Mouse (Mus musculus) mature B cell (primary cell): ENCODE data around the gene Rbm4b.
"Not testable (repeated sequence)": the region's sequence is repeated elsewhere in the genome, so short reads cannot be mapped to it uniquely, and the experiment has no call there.

ENCODE experiments used
- in situ Hi-C: fragments of 300-500 bp; cut with MboI; formaldehyde crosslinking; loops from 2 replicates; pipeline ENCODE4 v1.14.3; 2019

The Rbm4b gene

DNA sequence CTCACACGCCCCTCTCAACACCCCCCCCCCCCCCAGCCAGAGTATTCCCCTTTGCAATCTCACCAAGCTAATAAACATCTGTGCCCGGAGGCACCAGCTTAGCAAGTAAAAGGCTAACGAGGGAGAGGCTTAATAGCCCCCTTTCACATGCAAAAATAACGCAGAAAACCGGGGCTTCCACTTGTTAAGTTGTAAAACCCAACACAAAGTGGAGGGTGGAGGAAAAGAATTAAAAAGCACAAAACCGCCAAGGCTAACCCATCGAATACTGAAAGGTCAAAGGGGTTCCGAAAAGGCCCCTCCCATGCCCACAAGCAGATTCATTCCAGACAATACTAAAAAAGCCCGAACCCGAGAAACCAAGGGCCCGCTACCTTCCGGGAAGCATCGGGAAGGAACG is 54.0 kb downstream of the Rbm4b start:
- in situ Hi-C loops = no loop called here

DNA sequence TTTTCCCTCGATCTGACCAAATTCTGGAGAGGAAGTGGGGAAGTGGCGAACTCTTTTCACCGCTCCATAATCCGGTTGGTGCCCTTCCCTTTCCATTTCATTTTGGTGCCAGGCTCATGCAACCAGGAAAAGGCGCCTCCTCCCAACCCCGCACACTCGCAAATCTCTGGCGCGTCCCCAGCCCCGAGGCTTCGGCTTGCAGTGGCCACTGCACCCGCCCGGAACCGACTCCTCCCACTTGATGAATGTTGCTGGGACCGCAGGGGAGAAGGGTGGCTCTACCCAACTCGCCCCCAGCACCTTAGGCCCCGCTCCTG is 54.4 kb downstream of the Rbm4b start:
- in situ Hi-C loops = no loop called here

DNA sequence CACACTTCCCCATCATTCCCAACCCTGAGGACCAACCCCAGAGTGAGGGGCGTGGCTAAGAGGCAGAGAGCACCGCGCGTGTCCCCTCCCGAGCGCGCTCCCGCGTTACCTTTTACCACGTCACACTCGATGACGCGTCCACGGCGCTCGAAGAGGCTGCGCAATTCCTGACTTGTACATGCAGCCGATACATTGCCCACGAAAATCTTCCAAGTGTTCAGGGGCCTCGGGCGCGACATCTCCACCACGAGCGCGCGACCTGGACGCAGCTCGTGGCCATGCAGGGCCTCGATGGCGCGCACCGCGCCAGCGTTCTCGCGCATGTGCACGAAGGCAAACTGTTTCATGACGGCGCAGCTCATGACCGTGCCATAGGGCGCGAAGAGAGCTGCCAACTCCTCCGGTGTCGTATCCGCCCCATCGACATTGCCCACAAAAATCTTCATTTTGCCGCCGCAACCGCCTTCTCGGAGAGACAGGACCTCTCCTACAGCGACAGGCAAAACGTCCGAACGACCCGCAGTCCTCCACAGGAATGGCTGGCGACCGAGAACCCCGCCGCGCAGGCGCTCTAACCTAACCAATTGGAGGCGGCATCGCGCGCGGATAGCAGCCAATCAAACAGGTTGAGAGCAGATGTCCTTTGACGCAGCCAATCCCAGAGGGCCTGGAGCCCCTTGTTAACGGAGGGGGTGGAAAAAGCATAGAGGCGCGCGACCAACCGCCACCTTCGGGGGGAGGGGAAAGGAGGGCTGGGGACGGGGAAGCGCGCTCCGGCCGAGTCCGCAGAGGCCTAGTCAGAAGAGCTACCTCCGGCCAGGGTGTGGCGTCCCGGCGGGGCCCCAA is 55.0 kb downstream of the Rbm4b start, which contains the start of the genes Gm21992 and Rbm14:
TSS of gene Gm21992 (minus strand) at position 550 of the 846 bp plus-strand sequence.
TSS of gene Rbm14 (minus strand) at position 572 of the 846 bp plus-strand sequence.
- in situ Hi-C loops = no loop called here

DNA sequence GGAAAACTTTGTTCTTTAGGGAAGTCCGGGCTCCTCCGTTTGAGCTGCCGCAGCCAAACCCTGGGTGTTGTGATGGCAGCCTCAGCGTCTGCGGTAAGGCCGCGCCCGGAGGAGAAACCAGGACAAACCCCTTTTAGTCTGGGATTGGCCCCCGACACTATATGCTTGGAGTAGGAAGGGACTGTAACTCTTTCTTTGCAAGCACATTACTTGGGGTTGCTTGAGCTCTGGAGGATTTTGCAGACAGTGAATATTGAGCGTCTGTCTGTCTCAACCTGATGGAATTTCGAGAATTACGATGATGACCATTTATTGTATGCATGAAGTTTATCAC is 55.6 kb downstream of the Rbm4b start:
- in situ Hi-C loops = no loop called here

DNA sequence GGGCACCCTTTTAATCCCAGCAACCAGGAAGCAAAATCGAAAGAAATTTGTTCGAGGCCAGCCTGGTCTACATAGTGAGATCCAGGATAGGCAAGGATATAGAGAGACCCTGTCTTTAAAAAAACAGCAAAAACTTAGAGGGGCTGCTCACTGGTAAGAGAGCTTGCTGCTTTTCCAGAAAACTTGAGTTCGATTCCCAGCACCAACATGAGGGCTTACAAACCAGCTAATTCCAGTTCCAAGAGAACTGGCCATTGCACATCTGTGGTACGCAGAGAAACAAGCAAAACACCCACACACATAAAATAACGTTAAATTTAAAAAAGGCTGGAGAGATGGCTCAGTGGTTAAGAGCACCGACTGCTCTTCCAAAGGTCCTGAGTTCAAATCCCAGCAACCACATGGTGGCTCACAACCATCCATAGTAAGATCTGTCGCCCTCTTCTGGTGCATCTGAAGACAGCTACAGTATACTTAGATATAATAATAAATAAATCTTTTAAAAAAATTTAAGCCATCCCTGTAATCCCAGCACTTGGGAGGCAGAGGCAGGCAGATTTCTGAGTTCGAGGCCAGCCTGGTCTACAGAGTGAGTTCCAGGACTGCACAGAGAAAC is 56.1 kb downstream of the Rbm4b start:
- in situ Hi-C loops = not testable (repeated sequence)

DNA sequence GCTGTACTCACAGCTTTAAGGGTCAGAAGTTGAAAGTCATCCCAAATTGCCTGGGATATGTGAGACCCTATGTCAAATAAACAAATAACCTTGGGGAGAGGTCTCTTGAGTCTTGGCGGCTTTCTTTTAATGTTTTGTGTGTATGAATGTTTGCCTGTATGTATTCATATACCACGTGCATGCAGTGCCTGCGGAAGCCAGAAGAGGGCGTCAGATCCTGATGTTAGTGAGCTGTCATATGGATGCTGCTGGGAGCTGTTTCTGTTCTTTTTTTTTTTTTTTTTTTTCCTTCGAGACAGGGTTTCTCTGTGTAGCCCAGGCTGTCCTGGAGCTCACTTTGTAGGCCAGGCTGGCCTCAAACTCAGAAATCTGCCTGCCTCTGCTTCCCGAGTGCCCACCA is 56.7 kb downstream of the Rbm4b start:
- in situ Hi-C loops = no loop called here
